Mouse (Mus musculus): ENCODE data around the gene Gm20826.
"Not testable (repeated sequence)": the region's sequence is repeated elsewhere in the genome, so short reads cannot be mapped to it uniquely, and the experiment has no call there.

The Gm20826 gene

GRCm38 (mm10) chrY:7638389-7638788 lies at the start of gene Gm20826:
Gm20826 (minus strand) TSS chrY:7638489.
- not testable (repeated sequence) for DNase-seq (ENCODE audit: low read depth, low spot score)

Measured in WW6 (cell line).